Mouse (Mus musculus): Measurements from ENCODE around the gene Fam25c.

Fam25c gene

GRCm38 (mm10) chr14:34355301-34355700 is at the start of gene Fam25c:
Gene Fam25c, minus strand, starts transcription at chr14:34355433.
- in situ Hi-C loops (cut with MboI, MseI): no loop called here

DNA sequence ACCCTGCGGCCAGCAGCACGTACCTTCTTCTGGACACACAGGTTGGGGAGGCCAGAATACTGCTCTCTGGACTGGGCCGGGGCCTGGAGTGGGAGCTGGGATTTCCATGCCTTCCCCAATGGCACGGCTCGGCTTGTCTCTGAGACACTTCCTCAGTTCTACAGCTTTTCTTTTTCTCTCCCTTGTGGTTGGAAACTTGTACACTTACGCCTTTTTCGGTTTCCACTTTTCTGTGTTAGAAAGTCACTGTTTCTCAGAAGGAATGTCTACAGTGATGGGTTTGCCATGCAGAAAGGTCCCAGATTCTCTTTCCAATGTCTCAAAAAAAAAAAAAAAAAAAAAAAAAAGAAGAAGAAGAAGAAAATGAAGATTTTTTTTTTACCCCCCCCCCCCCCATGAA is 48.2 kb upstream of the Fam25c start:
- in situ Hi-C loops (cut with MboI, MseI): loop anchor here (5.0 kb wide), 1 partner anchor 41 kb away; no protein-coding TSS in a partner anchor

- in situ Hi-C loops (cut with MboI, MseI): loop anchor here (5.0 kb wide), 1 partner anchor 41 kb away; no protein-coding TSS in a partner anchor
These were observed 47.6 kb upstream of the Fam25c start for GRCm38 (mm10) chr14:34402871-34403270.

- in situ Hi-C loops (cut with MboI, MseI): loop anchor here (5.0 kb wide), 1 partner anchor 39 kb away; no protein-coding TSS in a partner anchor
These were observed 45.9 kb upstream of the Fam25c start for GRCm38 (mm10) chr14:34401135-34401534.

DNA sequence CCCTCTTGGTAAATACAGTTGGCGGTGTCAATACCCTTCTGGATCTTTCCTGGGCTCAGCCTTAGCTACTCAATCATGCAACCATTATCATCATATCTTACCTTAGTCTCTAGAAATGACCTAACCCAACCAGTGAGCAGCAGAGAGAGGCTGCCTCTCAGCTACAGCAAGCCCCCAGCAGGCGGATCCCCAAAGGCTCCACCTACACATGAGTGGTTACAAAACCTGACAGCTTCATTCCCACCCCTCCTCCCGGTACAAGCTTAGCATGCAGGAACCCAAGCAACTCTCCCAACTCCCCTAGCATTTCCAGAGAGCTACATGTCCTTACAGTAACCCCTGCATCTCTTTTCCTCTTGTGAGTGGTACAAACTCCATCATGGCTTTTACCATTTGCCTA is 44.8 kb upstream of the Fam25c start:
- in situ Hi-C loops (cut with MboI, MseI): loop anchor here (5.0 kb wide), 1 partner anchor 38 kb away; no protein-coding TSS in a partner anchor

DNA sequence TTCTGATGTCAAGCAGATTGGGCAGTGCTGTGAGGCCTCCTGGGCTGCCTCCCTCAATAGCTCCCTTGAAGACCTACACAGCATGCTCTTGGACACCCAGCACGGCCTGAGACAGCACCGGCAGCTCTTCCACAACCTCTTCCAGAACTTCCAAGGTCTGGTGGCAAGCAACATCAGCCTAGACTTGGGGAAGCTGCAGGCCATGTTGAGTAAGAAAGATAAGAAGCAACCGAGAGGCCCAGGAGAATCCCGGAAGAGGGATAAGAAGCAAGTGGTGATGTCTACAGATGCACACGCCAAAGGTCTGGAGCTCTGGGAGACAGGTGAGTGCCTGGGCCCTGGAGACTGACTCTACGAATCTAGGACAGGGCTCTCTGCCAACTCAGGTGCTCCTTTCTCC is 44.1 kb upstream of the Fam25c start:
- in situ Hi-C loops (cut with MboI, MseI): loop anchor here (5.0 kb wide), 1 partner anchor 292 kb away; no protein-coding TSS in a partner anchor

DNA sequence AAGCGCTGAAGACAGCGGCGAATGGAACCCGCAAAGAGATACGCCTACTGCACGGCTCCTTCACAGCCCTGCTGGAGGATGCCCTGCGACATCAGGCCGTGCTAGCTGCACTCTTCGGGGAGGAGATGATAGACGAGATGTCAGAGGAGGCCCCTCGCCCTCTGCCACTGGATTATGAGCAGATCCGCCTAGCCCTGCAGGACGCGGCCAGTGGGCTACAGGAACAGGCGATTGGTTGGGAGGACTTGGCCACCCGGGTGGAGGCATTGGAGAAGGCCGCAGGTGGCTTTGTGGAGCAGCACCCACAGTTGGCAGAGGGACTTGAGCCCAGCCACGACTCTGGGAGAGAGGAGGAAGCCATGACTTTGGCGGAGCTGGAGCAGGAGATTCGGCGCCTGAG is 43.7 kb upstream of the Fam25c start:
- in situ Hi-C loops (cut with MboI, MseI): loop anchor here (5.0 kb wide), 1 partner anchor 292 kb away; no protein-coding TSS in a partner anchor

- in situ Hi-C loops (cut with MboI, MseI): loop anchor here (5.0 kb wide), 1 partner anchor 291 kb away; no protein-coding TSS in a partner anchor
These were observed 42.6 kb upstream of the Fam25c start for GRCm38 (mm10) chr14:34397871-34398270.

- in situ Hi-C loops (cut with MboI, MseI): no loop called here
These were observed 38.1 kb upstream of the Fam25c start for GRCm38 (mm10) chr14:34393295-34393694.

DNA sequence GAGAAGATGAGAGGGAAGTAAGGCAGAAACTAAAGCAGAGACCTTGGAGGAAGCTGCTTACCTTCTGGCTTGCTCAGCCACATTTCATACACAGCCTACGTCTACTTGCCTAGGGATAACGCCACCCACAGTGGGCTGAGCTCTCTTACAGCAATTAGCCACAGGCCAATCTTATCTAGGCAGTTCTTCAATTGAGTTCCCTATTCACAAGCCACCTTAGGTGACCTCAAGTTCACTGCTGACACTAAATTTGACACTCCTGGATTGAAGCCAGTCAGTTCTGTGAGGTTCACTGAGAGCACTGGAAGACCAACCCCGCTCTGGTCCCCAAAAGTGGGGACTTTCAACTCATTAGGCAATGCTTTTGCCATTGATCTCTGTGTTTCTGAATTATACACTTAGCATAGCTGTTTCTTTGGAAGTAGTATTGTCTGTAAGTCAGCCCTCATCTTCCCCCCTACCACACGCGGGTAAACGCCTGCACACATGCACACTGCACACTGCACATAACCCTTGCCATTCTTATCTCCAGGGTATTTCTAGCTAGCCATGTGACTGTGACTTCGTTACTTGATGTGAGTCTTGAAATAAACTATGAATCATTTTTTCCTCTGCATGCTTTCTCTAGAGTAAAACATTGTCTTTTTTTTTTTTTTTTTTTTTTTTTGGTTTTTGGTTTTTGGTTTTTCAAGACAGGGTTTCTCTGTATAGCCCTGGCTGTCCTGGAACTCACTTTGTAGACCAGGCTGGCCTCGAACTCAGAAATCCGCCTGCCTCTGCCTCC is 27.9 kb upstream of the Fam25c start:
- in situ Hi-C loops (cut with MboI, MseI): no loop called here

DNA sequence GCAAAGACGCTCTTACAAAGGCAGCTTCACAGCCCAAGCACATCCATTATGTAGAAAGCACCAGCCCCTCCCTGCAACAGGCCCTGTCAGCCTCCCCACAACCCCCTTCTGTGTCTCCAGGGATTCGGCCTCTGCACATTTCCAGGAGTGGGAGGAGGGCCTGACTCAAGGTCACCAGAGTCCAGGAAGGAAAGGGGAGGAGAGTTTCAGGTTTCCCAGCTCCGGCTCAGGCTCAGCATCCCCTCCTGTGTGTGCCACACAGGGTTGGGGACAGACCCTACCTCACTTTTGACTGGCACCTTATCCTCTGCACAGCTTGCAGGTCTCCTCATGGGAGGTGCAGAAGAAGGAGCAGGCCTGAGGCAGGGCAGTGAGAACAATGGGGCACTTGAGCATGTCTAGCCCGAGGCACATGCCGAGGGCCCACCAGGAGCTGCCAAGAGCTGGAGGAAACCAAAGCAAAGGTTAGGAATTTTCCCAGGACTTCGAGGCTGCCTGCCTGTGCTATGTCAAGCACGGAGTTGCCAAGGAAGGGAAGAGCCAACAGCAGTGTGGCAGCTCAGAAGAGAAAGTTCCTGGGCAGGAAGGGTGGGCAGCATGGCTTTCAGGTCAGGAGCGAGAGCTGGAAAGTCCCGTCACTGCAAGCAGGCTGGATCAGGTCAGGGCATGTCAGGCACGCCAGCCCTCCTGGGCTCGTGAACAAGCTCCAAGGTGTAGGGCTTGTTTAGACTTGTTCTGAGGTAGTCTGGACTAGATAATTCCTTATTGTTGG is 23.5 kb upstream of the Fam25c start:
- in situ Hi-C loops (cut with MboI, MseI): no loop called here

DNA sequence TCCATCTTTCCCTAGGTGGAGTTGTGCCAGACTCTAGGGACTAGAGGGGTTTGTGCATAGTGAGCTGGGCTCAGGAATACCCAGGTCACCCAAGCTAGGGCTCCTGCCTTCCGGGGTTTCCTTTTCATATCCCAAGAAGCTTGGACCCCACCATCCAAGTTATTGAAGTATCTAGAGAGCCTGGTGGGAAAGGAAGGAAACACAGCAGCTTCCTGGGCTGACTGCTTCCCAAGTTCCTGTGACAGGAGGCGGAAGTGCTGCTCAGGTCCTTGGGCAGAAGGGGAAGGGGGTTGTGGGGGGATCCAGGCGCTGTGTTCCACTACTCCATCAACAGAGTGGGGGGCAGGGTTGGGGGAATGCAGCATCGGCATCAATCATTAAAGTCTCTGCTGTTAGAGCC is 21.9 kb upstream of the Fam25c start:
- in situ Hi-C loops (cut with MboI, MseI): no loop called here

DNA sequence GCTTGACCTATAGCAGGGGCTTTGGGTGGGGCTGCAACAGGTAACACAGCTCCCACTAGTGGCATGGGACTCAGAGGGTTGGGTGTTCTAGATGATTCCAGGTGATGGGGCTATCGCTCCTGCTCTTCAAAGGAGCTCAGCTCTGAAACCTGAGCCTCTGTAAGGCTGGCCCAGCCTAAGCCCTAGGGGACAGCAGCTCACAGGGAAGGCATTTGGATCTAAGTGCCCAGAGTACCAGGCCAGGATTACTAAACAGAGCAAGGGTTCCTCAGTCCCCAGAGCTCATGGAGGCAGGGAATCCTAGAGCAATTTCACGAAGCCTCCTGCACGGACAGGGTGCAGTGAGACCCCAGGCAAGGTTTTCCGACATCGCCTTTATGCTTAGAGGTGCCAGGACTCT is 20.7 kb upstream of the Fam25c start:
- in situ Hi-C loops (cut with MboI, MseI): no loop called here

DNA sequence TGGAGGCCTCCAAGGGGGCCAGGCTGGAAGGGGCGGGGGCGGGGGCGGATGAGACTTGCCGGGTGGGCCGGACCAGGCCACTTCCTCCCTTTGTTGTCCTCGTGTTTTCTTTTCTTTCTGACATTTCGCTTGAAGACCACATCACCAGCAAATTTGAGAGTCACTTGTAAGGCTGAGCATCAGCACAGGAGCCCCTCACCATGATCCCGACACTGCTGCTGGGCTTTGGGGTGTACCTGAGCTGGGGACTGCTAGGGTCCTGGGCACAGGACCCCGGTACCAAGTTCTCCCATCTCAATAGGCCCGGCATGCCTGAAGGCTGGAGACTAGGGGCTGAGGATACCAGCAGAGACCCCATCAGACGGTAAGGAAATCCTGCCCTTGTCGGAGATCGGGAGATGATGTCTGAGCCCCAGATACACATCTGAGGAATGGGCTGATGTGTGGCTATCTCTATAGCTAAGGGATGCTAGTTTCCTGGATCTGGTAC is 20.2 kb upstream of the Fam25c start, which contains the start of gene Mmrn2:
Mmrn2 (plus strand) TSS at position 51 of the 490 bp plus-strand sequence.
- in situ Hi-C loops (cut with MboI, MseI): no loop called here

DNA sequence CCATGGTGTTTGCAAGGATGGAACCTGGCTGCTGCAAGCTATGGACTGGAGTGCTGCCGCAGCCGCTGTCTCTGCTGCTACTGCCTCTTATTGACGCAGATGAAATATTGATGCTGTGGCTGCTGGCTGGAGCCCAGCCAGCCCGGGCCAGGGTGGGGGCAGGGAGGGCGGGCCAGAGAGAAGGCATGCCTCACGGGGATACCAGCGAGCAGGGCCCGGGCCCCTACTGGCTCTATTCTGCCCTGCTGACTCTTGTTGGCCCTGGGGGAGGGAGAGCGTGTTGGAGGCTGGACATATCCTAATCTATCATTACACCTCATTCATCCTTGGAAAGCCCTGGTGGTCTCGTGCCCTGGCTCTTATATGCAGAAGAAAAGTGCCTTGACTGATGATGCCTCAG is 19.3 kb upstream of the Fam25c start, which contains the start of gene Sncg:
Sncg (minus strand) TSS at position 213 of the 400 bp plus-strand sequence.
- in situ Hi-C loops (cut with MboI, MseI): no loop called here

- in situ Hi-C loops (cut with MboI, MseI): no loop called here
These were observed 18.3 kb upstream of the Fam25c start for GRCm38 (mm10) chr14:34373581-34373980.

- in situ Hi-C loops (cut with MboI, MseI): no loop called here
These were observed 17.4 kb upstream of the Fam25c start for GRCm38 (mm10) chr14:34372646-34373045.

- in situ Hi-C loops (cut with MboI, MseI): no loop called here
These were observed 16.5 kb upstream of the Fam25c start for GRCm38 (mm10) chr14:34371763-34372162.

- in situ Hi-C loops (cut with MboI, MseI): no loop called here
These were observed 15.7 kb upstream of the Fam25c start for GRCm38 (mm10) chr14:34370921-34371320.

DNA sequence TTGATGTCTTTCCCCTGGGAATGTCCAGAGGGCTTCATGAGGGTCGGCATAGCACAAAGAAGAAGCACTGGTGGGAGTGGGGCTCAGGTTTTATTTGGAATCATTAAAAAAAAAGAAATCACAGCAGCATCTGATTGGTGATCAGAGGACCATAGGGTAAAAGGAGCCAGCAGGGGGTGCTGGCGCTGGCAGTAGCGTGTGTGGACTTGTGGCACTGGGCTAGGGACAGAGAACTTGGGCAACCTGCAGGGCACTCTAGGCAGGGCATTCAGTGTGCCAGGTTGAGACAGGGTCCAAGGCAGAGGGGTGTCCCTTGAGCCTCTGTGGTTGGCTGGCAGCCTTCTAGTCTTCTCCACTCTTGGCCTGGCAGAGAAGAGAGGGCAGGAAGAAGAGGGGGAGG is 15.0 kb upstream of the Fam25c start:
- in situ Hi-C loops (cut with MboI, MseI): no loop called here

- in situ Hi-C loops (cut with MboI, MseI): no loop called here
These were observed 9.9 kb upstream of the Fam25c start for GRCm38 (mm10) chr14:34365147-34365507.
